Mouse (Mus musculus): Measurements from ENCODE around the gene Thada.

Thada gene

DNA sequence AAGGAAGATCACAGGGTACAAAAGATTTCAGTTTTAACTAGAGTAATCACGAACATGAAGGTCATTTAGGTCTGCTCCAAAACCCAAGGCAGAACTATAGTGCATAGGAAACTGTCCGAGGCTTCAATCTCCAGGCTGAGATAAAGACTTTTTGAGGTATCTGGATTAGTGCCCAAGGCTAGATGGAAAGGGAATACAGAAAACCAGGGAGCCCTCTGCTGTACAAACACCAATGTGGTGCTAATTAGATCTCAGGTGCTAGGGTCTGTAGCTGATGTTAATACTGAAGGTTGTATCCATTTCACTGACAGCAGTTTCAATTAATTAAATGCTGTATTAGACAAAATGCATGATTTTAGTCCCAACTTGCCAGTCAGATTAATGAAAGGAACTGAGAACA lies 124.3 kb downstream of the Thada start:
- ChIA-PET CTCF (interaction anchor here in 1 of 4 experiments (0.6 to 0.9 kb wide), 2 partner anchors 18 to 344 kb away, joined by 3 to 5 read pairs; no protein-coding TSS in a partner anchor), POLR2A (interaction anchor here in 3 of 4 experiments (0.6 to 2.1 kb wide), 11 partner anchors 9 to 28 kb away, joined by 3 to 9 read pairs (median 3); no protein-coding TSS in a partner anchor)

DNA sequence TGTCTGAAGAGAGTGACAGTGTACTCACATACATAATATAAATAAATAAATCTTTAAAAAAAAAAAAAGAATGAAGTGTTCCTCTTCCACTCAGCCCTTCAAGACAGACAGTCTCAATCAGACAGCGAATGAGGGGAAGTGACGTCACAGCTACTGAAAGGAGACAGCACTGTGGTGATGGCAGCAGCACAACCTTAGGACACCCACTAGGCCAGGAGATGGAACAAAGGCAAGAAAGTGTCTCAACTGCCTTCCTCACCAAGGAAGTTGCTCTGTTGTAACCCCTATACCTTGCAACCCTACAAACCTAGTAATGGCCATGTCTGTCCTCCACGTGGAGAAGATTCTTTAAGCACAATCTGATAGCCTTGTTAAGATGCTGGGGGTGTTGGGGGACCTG lies 125.4 kb downstream of the Thada start:
- CTCF ChIA-PET: no interaction called here
- POLR2A ChIA-PET: interaction anchor here in 2 of 4 experiments (1.2 to 2.1 kb wide), 3 partner anchors 7 to 11 kb away, joined by 3 to 9 read pairs (median 3); no protein-coding TSS in a partner anchor

DNA sequence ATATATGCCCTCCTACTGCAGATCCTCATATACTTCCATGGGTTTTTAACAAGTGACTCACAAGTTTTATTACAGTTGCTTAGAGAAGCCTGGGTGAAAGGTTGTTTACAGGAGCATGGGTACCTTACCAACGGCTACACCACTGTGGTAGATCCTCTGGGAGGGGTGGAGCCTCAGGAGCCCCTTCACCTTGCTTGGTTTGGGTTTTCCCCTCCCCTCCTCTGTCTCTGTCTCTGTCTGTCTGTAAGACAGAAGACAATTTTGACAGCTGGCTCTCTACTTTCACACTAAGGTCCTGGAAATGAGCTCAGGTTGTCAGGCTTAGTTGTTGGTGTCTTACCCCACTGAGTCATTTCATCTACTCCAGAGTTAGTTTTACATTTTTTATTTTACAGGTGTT lies 130.0 kb downstream of the Thada start:
- POLR2A ChIA-PET: interaction anchor here in 1 of 4 experiments (0.9 to 1.5 kb wide), 2 partner anchors 12 to 15 kb away, joined by 3 to 4 read pairs; no protein-coding TSS in a partner anchor
- CTCF ChIA-PET: no interaction called here

DNA sequence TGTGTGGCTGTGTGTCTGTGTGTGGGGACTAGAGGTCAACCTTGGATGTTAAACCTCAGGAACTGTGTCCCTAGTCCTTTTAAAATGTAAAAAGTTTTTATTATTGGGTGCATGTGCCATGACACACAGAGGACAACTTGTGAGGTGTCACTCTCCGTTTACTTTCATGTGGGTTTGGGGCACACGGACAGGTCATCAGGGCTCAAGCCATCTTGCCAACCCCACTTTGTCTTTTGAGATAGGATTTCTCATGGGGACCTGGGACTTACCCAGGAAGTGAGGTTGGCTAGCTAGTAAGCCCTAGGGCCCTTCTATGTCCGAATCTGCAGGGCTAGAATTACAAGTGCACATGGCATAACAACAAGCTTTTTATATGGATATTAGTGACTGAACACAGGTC lies 130.9 kb downstream of the Thada start:
- CTCF ChIA-PET: interaction anchor here in 1 of 4 experiments (1.2 kb wide), 1 partner anchor 11 kb away, joined by 3 read pairs; no protein-coding TSS in a partner anchor
- POLR2A ChIA-PET: interaction anchor here in 2 of 4 experiments (0.7 to 1.5 kb wide), 4 partner anchors 8 to 20 kb away, joined by 3 to 5 read pairs (median 4); no protein-coding TSS in a partner anchor

DNA sequence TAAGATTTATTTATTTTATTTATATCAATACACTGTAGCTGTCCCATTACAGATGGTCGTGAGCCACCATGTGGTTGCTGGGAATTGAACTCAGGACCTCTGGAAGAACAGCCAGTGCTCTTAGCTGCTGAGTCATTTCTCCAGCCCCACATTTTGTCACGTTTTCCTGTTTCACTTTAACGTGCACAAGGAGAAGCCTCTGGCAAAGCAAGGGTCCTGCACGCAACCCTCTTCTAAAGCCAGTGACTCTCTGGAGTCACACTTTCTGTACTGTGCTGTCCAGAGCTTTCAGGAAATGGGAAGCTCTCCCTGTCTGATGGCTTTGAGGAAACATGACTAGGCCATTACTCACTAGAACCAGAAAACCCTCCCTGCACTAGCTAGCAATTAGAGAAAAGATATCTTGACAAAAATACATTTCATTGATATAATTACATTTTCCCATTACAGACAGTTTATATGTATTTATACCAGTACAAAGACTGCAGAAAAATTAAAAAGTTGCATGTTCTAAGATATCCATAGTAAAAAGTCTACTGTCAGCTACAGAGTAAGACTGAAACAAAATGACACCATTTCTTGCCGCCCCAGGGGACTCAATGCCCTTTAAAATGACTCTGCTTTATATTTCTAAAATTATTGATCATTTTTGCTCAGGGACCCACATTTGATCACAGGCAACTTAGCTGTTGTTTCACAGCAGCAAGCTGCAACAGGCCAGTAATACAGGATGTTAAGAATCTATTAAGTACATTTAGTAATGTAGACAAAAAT lies 131.6 kb downstream of the Thada start:
- CTCF ChIA-PET: interaction anchor here in 1 of 4 experiments (1.2 kb wide), 1 partner anchor 10 kb away, joined by 3 read pairs; no protein-coding TSS in a partner anchor
- POLR2A ChIA-PET: interaction anchor here in 2 of 4 experiments (0.7 to 1.5 kb wide), 5 partner anchors 9 to 20 kb away, joined by 3 to 5 read pairs (median 5); no protein-coding TSS in a partner anchor

DNA sequence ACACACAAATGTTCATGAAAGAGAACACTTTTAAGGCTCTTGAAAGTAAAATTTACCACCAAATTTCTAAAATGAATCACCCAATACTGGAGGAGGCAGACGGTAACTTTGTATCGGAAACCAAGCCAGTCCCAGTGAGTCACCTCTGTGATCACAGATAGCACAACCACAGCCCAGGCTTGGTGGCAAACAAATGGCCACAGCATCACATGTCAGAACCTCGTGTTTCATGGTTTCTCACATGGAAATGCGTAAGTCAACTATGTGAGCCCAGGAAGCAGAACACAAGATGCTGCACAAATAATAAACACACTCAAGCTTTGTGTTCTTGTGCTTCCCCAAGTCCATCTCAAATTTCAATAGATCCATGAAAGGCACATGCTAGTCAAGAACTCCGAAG lies 133.1 kb downstream of the Thada start:
- ChIA-PET CTCF (no interaction called here), POLR2A (interaction anchor here in 2 of 4 experiments (0.6 to 1.3 kb wide), 4 partner anchors 9 to 30 kb away, joined by 3 to 9 read pairs (median 4); no protein-coding TSS in a partner anchor)

DNA sequence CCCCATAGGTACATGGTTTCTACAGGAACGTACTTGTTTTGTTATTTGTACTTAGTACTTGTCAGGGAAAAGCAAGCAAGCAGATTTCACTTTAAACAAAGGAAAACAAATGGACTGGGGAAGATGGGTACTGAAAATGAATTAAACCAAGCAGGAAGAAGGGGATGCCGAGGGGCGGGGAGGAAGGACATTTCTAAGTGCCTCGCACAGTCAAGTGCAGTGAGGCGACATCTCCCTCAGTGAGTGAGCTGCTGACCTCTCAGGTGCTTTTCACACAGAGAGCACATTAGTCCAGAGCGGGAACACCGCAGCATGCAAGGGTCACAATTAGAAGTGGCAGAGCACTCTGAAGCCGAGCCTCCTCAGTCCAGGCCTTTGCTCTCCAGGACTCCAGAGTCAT lies 135.0 kb downstream of the Thada start:
- ChIA-PET CTCF (interaction anchor here in 1 of 4 experiments (0.6 to 1.1 kb wide), 2 partner anchors 301 to 446 kb away, joined by 3 to 14 read pairs; no protein-coding TSS in a partner anchor), POLR2A (interaction anchor here in 3 of 4 experiments (0.5 to 2.4 kb wide), 23 partner anchors 9 to 180 kb away, joined by 3 to 17 read pairs (median 3); no protein-coding TSS in a partner anchor)

DNA sequence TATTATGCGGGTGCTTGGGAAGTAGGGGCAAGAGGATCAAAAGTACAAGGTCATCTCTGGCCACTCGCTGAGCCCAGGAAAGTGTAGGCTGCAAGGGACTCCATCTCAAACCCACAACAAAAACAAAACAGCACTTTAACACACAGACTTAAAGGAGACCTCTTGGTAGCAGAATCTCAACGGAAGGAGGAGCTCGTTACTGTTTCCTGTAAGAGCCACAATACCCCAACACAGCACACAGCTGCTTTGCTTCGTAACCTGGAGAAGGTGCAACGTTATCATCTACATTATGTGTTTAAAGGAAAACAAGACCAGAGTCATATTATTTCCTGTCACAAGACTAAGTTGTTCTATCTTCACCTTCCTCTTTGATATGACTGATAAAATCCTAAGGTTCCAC lies 135.5 kb downstream of the Thada start:
- CTCF ChIA-PET: no interaction called here
- POLR2A ChIA-PET: interaction anchor here in 1 of 4 experiments (0.8 to 2.4 kb wide), 11 partner anchors 9 to 142 kb away, joined by 3 to 17 read pairs (median 3); no protein-coding TSS in a partner anchor

DNA sequence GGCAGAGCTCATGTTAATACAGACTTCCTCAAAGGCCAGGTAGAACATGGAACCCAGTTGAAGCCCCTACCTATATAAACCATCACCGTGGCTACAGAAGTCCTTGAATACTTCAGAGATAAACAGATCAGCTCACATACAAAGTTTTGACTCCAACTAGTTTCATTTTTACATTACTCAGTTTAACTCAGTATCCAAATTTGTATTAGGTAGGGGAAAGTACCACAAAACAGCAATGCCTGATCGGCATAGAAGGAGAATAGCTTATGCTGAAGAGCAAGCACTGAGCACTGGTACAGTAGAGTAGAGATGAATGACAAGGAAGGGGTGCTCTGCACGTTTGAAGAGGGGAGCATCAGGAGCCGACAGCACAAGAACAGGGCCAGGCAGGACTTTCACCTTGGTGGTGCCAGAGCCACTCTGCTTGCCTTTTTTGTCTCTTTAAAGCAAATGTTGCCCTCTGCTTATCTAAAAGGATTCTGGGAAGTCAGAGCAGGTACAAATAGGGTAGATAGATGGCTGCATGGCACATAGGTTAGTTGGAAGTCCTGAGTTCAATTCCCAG lies 136.0 kb downstream of the Thada start:
- POLR2A ChIA-PET: interaction anchor here in 1 of 4 experiments (0.8 to 2.4 kb wide), 7 partner anchors 9 to 26 kb away, joined by 3 to 17 read pairs (median 3); no protein-coding TSS in a partner anchor
- CTCF ChIA-PET: no interaction called here

DNA sequence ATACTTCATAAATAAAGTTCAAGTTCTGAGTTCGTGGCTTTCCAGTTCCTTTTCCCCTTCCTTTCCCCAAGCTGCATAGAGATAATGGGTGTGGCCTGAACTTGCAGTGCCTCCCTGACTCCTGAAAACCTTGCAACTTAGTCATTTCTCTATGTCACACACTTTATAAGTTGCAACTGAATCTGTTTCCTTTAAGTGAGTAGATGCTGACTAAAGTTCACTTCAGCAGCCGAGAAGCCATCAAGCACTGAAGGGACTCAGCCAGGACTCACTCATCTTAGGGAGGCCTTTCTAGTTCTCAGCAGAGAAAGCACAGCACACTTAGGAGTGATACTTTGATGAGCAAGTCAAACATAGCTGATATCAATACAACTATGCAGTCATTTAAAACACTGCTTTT lies 137.5 kb downstream of the Thada start:
- POLR2A ChIA-PET: interaction anchor here in 2 of 4 experiments (1.1 to 1.6 kb wide), 2 partner anchors 11 to 27 kb away, joined by 3 to 4 read pairs; no protein-coding TSS in a partner anchor
- CTCF ChIA-PET: no interaction called here

DNA sequence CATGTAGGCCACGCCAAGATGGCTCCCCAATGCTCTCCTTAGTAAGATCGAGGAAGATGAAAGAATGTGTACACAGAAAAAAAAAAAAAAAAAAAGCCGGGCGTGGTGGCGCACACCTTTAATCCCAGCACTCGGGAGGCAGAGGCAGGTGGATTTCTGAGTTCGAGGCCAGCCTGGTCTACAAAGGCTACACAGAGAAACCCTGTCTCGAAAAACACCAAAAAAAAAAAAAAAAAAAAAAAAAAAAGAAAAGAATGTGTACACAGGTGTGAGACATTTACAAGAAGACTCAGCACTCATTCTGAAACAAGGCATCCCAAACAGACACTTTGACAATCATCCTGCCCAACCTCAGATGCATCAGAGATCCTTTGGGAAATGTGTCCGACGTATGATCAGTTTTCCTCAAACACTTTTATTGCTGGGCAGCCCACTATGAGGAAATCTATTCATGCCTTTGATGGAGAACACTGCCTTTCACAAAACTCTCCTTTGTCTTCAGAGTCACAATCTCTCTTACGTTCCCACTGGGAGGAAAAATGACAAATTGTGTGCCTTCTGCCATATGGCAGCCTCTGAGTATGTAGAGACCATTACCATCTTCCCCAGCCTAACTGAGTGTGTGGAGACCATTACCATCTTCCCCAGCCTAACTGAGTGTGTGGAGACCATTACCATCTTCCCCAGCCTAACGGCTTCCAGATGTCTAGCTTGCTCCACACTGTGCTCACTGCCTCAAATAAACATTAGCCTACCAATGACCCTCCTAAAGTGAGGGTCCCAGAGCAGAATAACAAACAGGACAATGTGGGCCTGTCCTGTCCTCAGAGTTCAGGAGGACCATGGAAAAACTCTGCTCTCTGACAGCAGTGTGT lies 138.7 kb downstream of the Thada start:
- ChIA-PET CTCF (no interaction called here), POLR2A (interaction anchor here in 2 of 4 experiments (1.1 to 1.4 kb wide), 3 partner anchors 10 to 27 kb away, joined by 3 read pairs; no protein-coding TSS in a partner anchor)

DNA sequence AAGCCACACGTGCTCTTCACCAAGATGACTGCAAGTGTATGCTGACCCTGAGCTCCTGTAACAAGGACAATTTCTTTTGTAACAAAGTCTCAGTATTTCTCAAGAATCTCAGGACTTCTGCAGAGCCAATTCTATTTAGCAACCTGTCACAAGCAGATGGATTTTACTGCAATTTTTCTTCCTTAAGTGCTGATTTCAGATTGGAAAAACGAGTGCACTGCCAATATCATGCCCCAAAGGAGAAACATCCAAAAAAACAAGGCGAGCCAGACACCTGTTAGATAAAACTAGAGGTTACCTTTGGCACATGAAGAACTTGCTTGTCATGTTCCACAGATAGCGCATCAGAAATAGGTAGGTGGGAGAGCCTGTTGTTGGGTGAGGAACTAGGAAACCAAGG lies 143.8 kb downstream of the Thada start:
- ChIA-PET POLR2A (interaction anchor here in 1 of 4 experiments (0.9 kb wide), 1 partner anchor 9 kb away, joined by 3 read pairs; no protein-coding TSS in a partner anchor), CTCF (no interaction called here)

DNA sequence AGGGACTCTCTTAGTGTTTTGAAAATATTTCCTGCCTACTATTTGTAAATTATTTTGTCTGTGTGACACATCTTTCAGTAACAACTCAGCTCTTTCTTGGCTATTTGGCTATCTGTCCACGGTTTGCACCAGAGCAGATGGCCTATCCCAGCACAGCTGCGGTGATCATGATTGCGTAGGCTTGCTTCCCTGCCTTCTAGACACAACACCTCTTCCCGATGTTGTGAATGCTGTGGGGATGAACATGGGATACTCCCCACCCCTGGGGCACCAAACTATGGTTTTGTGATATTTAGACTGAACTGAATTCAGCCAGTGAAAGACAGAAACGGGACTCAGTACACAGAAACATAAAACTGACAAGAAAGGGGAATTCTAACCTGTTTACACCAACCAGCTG lies 144.7 kb downstream of the Thada start:
- ChIA-PET CTCF (interaction anchor here in 1 of 4 experiments (0.5 kb wide), 1 partner anchor 291 kb away, joined by 3 read pairs; no protein-coding TSS in a partner anchor), POLR2A (interaction anchor here in 2 of 4 experiments (1.0 to 1.7 kb wide), 2 partner anchors 9 to 30 kb away, joined by 3 to 4 read pairs; no protein-coding TSS in a partner anchor)

DNA sequence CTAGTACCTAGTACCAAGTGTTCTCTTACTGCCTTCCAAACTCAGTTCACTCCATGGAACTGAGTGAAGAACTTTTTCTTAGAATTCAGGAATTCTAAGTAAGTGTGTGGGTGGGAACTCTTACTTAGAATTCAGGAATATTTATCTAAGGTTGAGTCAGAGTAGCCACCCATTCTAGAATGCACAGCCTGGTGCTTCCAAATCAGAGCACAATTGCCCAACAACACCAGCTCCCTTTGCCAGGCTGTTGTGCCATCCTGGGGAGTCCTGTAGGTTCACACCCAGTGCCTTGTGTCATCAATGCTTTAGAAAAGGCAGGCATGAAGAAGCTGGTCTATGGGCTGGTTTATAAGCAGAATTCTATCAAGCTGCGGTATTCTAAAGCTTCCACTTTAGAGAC lies 145.4 kb downstream of the Thada start:
- ChIA-PET POLR2A (interaction anchor here in 2 of 4 experiments (1.0 to 1.7 kb wide), 2 partner anchors 10 to 31 kb away, joined by 3 to 4 read pairs; no protein-coding TSS in a partner anchor), CTCF (interaction anchor here in 1 of 4 experiments (0.5 kb wide), 1 partner anchor 290 kb away, joined by 3 read pairs; no protein-coding TSS in a partner anchor)

DNA sequence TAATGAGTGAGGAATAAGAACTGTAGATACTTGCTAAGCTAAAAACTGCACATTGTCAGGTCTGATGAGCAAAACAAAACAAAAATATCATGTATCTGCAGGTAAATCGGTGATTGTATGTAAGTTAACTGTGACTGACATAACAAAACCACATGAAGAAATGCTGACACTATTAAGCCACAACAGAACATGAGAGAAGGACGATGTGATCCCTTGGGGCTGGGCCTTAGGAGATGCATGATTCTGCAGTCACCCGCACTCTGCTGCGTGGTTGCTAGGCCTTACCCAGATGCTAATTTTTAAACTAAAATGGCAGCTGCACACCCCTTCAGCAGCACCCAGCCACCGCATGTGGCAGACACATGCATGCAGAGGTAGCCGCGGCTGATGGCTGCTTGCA lies 151.7 kb downstream of the Thada start:
- POLR2A ChIA-PET: interaction anchor here in 2 of 4 experiments (0.8 to 2.3 kb wide), 5 partner anchors 10 to 41 kb away, joined by 3 to 19 read pairs (median 5); no protein-coding TSS in a partner anchor
- CTCF ChIA-PET: no interaction called here

DNA sequence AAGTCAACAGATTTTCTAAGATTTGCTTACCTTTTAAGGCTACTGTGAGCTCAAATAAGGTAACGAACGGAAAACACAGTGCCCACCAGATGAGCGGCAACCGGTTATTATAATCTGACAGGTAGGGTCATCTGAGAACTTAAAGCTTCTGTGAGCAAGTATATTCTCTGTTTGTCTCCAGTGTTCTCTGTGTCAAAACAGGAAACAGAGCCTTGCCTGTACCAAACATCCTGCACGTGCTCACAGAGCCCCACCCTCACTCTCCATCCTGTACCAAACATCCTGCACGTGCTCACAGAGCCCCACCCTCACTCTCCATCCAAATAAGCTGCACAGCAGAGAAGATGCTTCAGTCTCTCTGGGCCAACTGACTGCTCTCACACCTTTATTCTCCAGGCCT lies 152.5 kb downstream of the Thada start:
- POLR2A ChIA-PET: interaction anchor here in 3 of 4 experiments (0.5 to 2.3 kb wide), 8 partner anchors 11 to 57 kb away, joined by 3 to 19 read pairs (median 4); no protein-coding TSS in a partner anchor
- CTCF ChIA-PET: no interaction called here

DNA sequence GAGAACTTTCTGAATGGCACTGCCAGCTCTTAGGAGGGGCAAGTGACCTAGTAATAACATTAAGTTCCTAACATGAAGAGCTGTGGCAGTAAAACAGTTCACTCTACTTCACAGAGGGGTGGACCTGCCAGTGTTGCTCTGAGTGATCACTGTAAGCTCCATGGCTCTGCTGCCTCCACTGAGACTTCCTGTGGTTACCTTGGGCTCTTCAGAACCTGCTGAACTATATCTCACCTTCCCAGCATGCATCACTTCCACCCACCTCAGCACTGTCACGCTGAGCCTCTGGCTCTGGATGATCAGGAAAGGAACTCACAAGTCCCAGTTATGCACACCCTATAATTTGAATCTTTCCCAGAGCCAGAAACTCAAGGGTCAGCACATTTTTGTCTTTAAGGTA lies 159.9 kb downstream of the Thada start:
- CTCF ChIA-PET: no interaction called here
- POLR2A ChIA-PET: interaction anchor here in 2 of 4 experiments (0.5 to 1.7 kb wide), 3 partner anchors 15 to 49 kb away, joined by 4 to 5 read pairs (median 4); no protein-coding TSS in a partner anchor

DNA sequence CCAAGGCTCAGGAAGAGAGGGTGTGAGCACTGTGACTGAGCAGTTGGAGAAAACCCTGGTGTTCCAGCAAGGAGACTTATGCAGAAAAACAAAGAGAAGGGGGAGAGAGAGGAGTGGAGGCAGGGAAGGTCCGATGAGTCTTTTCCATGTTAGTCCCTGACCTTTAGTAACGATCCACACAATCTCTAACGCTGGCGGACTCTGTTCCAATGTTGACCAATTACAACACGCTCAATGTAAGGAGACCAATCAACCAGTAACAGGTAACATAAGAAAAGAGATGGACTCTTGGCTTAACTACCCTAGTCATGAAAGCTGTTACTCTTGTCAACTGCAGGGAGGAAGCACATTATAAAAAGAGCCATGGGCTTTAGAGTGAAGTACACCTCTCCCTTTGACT lies 160.9 kb downstream of the Thada start:
- ChIA-PET POLR2A (interaction anchor here in 1 of 4 experiments (1.7 kb wide), 1 partner anchor 50 kb away, joined by 4 read pairs; no protein-coding TSS in a partner anchor), CTCF (interaction anchor here in 1 of 4 experiments (0.6 kb wide), 1 partner anchor 274 kb away, joined by 3 read pairs; no protein-coding TSS in a partner anchor)
